Mouse (Mus musculus) adrenal gland, adult (tissue): ENCODE measurements at regions not wholly inside any gene's neighbourhood (a gene's known extent, or its start where the extent isn't known, plus 50 kb on each side); places are given as distances from the start of the nearest gene placed in this dataset.

Experiments
- DNase-seq, 2 experiments: peaks; one replicate each; pipeline ENCODE4 v3.0.0; 2022 to 2023; ENCODE audit warnings: low spot score in 1 of 2; ENCODE audit not compliant: inconsistent age in 2 of 2

DNA sequence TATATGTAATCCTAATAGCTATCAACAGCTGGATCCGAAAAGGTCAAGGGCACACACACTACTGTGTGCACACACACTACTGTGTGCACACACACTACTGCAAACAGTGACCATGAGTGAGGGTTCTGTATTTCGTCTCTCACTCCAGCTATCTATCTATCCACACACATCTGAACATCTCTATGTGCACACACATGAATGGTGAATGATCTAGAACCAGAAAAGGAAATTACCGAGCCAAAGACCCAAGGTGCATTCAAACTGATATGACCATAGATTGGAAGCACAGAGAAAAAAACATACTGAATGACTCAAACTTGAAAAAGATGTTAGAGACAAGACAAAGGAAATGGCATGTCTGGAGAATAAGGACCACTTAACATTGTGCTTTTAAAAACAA, 166.8 kb upstream of the Map3k1 start:
- no peak for DNase-seq

DNA sequence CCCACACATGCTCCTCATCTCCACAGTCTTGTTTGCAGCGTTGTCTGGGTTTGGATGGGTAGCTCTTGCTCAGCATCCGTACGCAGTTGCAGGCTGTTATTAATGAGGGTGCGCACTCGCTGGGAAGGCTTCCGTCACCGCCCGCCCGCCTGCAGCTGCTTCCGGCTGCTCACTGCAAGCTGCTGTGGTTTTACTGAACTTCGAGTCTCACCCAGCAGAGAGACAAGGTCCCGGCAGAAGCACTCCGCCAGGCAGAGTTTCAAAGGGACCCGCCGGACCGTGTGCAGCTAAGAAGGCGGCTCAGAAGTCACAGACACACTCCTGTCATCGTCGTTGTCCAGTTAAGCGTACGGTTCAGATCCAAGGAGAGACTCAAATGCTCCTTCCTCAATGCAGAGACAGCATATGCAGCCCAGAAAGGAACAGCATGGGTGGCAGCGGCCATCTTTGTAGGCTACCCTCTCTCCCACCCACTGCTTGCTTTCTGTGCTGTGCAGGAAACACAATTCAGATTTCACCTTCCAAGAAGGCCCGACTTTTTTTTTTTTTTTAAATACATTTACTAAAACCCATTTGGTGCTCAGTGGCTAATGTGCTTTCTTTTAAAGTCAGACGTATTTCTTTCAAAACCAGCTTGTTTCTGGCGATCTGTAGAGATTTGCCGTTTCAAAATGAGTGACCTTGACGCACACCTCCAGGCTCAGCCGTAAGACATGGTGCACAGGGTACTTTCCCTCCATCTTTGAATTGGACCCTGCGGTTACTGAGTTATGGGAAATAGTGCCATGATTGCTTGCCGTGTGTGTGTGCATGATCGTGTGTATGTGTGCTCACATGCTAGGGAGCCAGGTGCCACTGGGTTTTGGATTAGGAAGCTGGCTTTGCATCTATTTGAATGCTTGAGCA, 169.2 kb upstream of the Map3k1 start:
- no peak for DNase-seq

DNA sequence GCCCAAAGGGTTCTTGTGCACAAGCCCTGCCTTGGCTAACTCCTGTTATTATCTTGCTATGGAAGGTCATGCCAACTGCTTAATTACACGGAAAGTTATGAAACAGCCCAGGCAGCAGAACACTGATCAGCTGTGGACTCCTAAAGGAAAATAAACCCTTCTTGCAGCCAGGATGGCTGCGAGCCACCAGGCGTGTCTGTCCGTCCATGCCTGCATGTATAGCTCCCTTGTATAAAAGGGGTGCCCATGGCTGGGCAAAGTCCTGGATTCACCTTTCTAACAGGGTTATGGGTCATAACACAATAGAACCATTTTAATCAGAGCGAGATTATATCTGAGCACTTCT, 169.9 kb upstream of the Map3k1 start:
- DNase-seq: peak in 1 of 2 experiments; percentile 62

DNA sequence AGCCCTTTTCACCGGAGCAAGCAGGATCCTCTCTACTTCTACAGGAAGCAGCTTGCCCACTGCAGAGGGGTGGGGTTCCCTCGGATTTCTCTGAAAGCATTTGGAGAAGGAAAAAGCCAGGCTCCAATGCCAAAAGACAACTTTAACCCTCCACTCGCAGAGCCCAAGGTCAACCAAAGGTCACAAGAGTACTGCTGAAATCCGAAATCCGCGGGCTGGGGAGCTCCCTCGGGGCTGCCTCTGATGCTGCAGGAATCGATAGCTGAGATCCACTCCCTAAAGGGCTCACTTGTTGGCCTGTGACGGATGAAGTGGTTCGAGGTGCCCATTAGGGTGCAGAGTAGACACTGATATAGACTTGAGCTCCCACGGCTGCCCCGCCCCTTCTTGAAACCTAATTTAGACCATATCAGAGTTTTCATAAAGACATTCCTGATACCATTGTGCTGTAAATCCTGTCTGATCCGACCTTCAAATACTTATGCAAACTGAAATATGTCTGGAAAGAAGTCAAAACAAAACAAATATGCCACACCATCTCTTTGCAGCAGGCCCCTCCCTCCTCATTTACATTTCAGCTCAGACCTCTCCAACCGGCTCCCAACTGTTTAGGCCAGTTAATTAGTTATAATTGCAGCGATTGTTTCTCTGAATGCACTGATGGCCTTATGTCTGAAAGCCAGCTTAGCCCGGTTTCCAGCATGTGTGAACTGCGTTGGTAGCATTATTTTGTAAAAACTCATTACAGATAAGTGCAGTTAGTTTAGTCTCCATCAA, 170.8 kb upstream of the Map3k1 start:
- DNase-seq: peak in 1 of 2 experiments; percentile 65

DNA sequence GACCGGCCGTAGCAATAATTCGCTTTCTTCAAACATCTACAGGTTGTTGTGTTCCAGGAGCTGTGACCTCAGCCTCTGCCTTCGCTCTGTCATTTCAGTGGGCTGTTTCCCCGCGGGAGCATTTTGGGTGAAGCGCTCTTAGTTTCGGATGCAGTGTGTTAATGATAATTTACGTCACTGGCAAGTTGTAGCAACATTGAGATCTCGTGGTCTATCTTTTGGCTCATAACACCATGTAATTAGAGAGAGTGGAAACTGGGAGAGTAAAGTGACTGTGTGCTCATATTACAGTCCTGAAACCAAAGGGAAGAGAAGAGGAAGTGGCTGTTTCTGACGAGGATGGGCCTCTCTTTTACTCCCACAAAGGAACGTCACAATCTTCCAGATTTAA, 171.4 kb upstream of the Map3k1 start:
- DNase-seq: peak in 1 of 2 experiments; percentile 39

DNA sequence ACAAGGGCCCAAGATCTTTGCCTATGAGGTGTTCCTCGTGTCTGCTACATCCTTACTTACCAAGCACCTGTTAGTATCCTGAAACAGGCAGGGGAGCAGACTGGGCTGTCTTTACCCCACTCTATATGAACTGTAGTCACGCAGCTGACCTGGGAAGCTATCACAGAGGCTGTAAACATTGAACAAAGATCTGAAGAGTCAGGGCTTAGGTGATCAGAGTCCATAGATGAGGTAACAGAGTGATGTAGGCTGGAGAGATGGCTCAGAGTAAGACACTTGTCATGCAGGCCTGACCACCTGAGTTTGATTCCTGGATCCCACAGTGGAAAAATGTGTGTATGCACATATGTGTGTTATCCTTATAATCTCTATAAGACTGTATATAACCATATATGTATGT, 172.3 kb upstream of the Map3k1 start:
- DNase-seq: no peak

DNA sequence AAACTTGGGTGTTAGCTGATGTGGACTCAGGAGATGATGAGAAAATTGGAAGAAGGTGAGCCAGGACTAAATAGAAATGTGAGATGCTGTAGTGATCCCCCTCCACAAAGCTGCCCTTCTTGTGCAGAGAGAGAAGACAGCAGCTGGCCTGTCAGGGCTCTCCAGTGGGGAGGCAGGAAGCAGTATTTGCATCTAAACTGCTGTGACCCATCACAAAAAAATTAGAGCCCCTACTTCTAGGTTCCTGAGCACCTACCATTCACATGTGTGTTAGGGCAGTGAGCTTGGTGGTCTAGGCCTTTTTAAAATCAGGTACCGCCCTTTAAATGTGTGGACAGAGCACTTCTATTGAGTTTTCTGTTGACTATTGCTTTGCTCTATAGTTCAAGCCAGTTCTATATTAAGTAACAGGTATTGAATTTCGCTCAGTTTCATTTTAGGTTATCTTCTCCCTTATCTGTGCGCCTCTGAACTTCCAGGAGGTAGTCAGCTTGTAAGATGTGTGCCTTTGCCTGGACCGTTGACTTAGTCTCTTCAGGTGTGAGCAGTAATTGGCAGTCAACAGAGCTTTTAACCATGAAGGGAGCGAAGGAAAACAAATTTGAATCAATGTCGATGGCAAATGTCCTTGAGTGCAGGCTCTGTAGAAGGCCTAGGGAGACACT, 174.1 kb upstream of the Map3k1 start:
- DNase-seq: no peak

DNA sequence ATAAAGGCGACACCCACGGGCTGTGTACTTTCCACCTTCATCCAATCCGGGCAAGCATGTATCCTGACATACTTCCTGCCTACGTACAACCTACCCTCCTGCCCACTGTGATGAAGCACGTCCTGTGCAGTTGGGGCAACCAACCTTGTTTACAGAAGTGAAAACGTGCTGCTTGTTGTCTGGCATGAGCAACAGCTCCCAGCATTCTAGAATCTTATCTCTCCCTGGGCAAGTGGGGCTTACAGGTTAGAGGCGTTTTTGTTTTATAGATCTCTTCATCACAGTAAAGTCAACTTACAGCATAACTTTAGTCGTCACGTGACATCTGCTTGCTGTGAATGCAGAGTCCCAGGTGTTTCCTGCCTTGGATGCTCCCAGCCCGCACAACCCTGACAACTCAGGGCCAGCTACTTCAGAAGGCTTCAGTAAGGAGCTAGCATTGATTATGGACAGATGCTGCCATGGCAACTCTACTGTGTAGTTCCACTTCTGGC, 175.3 kb upstream of the Map3k1 start:
- DNase-seq: no peak

DNA sequence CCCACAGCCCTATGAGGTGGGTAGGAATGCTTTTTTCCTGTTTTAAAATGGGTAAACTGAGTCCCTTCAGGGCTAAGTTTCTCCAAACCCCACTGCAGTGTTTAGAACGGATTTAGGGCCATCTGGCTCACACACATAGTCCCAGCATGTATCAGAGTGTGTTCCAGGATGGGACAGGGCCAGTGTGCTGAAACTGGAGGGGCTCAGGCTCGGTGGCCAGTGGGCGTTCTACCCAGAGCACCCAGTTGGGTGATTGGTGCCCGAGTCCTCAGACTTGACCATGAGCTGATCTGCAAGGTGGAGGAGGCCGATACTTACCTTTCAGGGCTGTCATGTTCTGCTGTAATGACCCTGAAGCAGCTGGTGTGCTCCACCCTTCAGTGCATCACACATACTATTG, 176.6 kb upstream of the Map3k1 start:
- no peak for DNase-seq

DNA sequence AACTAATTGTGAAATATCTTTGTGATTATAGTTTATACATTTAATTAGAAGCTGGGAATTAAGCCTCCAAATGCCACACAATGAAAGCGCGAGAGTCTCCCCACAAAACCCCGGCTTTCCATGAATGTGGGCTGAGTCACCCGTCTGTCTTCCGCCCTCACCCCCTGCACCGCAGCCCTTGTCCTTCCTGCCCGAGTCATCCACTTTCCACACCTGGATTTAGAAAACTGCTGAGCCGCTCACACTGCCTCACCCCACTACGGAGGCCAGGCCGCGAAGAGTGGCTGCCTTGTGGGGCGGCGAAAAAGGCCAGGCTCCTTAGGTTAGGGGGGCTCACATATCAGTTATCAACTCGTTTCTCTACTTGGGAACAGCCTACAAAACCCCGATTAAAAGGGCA, 177.9 kb upstream of the Map3k1 start:
- no peak for DNase-seq

DNA sequence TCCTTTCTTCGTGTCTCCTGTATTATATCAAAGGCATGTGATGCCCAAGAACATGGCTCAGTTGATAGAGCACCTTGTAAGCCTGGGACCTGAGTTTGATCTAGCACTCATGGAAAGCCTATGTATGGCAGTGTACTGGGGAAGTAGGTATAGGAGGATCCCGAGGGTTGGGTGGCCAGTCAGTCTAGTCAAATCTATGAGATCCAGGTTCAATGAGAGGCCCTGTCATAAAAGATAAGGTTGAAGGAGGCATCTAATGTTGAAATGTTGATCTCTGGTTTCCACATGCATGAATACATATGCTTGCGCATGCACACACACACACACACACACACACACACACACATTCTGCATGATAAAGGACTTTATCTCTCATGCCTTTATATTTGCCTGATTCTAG, 178.6 kb upstream of the Map3k1 start:
- no peak for DNase-seq

DNA sequence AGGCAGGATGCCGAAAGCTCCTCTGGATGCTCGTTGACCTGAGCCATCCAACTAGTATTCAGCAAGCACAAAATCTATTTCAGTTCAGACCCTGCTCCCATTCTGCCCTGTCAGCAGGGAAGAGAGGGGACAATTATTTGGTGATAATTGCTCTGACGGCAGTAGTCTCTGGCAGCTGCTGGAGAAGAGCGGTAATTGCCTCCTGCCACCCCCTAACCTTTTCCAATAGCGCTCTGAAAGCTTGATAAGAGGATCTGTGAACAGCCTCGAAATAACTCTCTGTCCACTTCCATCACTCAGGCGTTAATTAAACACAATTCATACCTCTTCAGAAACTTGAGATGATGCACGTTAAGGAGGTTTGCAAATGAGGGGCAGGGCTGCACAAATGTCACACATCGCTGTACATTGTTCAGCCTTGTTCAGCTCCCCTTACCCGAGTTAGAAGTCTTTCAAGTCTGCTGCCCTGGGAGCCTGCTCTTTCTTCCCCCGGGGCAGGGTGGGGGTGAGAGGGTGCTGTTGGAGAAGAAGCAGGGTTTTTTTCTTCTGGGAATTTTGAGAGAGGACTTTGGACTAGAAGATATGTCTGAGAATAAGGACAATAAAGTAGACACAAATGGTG, 182.2 kb upstream of the Map3k1 start:
- no peak for DNase-seq

DNA sequence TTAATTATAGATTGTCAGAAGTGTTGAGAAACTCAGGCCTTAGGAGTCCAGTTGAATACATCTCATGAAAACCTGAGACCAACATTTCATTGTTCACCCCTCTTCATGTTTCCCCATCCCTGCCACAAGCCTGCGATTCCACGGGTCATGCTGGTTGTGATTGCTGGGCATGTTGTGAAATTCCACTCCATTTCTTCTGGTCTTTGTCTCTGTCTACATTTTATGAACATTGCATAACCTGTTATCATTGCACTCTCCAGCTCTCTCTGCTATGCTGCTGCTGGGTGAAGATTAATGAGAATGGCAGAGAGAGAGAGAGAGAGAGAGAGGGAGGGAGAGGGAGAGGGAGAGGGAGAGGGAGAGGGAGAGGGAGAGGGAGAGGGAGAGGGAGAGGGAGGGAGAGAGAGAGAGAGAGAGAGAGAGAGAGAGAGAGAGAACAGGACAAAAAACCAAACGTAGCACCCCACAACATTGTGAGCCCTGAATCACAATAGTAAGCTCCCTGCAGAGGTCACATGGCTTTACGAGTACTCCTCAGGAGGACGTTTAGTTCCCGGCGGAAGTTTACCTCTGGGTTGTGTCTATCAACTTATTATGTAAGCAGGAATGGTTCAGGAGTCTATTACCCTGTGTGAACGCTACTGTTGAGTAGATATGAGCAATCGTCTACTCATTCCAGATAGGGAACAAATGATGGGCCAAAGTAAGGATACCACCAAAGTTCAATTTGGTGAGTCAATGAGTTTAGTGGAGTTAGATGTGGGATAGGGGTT, 183.5 kb upstream of the Map3k1 start:
- peak in 1 of 2 experiments; percentile 49 for DNase-seq

DNA sequence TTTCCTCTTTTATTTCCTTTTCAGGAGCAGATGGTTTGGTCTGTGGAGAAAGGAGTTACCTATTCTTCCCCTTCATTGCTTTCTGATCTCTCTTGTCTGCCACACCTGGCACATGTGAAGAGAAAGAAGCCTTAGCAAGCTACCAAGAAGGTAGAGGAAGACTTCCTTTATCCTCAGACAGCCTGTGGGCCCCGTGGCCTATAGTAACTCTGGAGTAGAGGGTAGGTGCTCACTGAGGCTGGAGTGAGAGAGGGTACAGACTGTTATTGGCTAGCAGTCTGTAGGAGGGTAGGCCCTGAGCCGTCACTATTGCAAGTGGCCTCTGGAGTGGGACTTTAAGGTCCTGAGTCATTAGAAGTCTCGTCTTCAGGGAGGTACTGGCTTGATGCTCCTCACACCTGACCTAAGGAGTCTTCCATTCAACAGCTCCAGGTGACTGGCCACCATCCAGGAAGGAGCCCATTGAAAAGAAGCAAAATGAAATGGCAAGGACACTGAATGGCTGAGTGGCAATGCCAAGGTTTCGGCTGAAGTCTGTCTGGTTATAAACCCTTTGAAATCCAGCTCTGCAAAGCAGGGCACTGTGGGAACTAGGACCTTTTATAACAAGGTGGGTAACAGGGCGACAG, 186.2 kb upstream of the Map3k1 start:
- peak; percentile 28 to 60 for DNase-seq

DNA sequence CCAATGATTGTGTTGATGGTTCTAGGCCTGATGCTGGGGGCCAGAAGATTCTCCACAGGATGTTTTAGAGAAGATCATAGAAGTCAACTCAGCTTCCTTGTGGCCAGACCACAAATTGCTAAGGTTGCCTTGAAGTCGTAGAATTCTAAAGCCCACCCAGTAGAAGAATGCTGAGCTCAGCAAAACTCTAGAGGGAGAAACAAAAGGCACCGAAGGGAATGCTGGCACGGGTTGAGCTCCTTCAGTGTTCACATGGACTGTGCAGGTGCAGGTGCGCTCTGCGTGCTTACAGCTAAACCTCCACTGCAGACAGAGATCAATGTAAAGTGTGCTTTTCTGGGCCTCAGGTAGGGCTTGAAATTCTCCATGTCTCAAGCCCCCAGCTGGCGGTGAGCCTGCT, 186.9 kb upstream of the Map3k1 start:
- DNase-seq: no peak

DNA sequence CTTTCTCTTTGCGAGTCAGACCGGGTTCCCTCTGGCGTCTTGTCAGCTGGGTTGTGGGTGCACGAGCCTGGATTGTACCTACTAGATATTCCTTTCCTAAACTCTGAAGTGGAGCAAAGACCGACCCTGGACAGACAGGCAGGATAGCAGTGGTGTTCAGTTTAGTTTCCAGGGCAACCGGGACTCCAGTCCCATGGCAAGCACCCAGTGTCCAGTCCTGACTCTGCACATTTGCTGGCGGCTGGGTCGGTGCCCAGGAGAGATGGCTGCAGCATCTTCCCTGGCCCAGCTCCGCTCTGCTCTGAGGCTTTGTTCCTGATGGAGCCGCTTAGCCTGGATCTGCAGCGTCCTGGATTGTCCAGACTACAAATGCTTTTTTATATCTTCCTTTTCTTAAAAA, 188.1 kb upstream of the Map3k1 start:
- peak; percentile 57 to 73 for DNase-seq

DNA sequence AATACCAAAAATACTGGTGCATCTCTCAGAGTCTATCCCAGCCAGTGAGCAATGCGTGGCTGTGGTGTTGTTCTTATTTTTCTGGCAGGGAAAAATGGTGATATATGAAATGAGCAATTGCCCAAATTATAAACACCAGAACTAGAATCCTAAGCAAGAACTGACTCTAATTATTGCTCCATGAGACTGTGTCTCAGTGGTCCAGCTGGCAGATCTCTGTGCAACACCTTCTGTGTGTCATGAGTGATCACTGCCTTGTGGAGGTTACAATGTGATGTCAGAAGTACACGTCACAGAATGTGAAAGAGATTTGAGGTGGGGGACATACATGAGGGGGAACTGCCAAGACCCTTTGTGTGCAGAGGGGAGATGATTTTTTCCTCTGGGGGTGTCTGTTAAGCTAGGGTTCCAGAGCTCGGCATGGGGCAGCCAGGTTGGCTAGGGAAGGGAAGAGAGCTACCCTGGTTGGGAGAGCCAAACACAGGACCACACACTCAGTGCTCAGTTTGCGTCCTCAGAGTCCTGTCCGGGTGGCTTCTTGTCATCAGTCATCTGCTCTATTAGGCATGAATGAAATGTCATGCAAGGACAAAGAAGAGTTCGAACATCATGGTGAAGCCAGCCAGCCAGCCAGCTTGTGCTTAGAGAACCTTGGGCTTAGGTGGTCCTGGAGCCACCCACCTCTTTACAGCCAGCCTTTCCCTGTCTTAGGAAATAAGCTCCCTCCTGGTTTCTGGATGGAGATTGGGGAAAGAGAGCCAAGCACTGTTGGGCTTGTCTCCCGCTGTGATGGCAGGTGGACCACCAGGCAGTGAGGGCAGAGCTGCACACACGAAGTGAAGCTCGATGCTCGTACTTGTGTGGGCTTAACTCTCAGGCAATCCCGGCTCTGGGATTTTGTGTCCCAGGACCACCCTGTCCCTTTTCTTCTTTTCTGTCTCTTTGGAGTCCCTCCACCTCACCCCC, 189.5 kb upstream of the Map3k1 start:
- no peak for DNase-seq

DNA sequence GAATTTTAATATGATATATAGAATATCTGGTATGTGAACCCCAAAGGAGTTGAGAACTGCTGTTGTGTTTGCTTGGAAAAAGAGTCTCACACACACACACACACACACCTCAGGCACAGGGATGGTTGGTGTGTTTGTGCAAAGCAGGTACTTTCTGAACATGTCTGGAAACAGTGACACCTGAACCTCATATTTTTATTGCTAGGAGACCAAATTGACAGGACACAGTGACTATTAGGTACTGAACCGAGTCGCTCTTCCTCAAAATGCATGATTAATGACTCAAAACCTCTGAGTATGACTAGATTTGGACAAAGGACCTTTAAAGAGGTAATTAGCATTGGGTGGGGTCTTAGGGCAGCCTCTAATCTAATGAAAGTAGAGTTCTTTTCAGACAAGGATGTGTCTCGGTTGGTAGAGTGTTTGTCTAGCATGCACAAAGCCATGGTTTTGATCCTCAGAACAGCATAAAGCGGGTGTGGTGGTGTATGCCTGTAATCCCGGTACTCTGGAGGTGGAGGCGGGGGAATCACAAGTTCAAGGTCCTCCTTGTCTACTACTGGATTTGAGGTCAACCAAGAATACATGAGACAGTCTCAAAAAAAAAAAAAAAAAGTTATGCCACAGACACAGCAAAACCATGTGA, 191.0 kb upstream of the Map3k1 start:
- no peak for DNase-seq
